Mouse (Mus musculus) gonadal fat pad, adult 2 months (tissue): ENCODE results near the gene Knstrn. TPM values are rescaled to one million over a fixed set of nuclear protein-coding genes. Genes with fewer than 3 reads are reported as not detected.

ENCODE experiments used
- DNase-seq: peaks from one replicate; pipeline ENCODE4 v3.0.0-alpha.2; 2012; ENCODE audit warnings: low read depth
- polyA plus RNA-seq: library from polyadenylated mRNA; depleted of rRNA; stranded (reverse); fragments of >200 nt; gene quantifications from 2 replicates; pipeline ENCODE4 v1.2.3, GENCODE M21; 2012

Knstrn gene
- polyA plus RNA-seq, 1 experiment: 2.0 TPM

DNA sequence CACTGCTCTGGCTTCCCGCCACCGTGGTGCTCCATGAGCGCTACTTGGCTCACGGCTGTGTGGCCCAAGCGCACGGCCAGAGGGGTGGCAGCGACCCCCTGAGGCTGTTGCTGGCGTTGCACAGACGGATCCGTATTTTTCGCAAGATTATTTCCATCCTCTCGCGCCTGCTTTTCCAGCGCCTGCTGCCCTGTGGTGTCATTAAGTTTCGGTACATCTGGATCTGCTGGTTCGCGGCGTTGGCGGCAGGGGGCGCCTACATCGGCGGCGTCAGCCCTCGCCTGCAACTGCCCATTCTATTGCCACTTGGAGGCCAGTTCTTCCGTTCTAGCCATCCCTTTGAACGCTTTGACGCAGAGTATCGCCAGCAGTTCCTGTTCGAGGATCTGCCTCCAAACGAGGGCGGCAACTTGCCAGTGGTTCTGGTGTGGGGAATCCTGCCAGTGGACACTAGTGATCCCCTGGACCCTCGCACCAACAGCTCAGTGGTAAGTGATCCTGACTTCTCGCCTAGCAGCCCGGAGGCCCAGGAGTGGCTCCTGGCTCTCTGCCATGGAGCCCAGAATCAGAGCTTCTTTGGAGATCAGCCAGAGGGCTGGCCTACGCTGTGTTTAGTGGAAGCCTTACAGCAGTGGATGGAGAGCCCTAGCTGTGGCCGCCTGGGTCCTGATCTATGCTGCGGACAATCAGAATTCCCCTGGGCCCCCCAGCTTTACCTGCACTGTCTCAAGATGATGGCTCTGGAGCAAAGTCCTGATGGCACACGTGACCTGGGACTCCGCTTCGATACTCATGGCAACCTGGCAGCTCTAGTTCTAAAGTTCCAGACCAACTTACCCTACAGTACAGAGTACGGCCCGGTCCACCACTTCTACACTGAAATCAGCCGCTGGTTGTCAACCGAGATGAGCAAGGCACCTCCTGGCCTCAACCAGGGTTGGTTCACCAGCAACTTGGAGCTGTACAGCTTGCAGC, 23.0 kb upstream of the Knstrn start:
- DNase-seq: no peak

DNA sequence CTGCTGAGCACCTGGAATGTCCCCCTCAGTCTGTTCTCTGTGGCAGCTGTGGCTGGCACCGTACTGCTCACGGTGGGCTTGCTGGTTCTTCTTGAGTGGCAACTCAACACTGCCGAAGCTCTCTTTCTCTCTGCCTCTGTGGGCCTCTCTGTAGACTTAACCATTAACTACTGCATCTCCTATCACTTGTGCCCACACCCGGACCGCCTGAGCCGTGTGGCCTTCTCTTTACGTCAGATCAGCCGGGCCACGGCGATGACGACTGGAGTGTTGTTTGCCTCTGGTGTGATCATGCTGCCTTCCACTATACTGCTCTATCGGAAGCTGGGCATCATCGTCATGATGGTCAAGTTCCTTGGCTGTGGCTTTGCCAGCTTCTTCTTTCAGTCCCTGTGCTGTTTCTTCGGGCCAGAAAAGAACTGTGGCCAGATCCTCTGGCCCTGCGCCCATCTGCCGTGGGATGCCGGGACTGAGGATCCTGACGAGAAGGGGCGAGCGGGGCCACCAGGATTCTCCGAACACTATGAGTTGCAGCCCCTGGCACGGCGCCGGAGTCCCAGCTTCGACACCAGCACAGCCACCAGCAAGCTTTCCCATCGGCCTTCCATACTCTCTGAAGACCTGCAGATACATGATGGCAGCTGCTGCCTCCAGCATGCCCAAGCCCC, 22.1 kb upstream of the Knstrn start:
- DNase-seq: no peak

- no peak for DNase-seq
Observed at GRCm38 (mm10) chr2:118792259-118792613, 21.6 kb upstream of the Knstrn start.

GRCm38 (mm10) chr2:118793636-118794035, 20.2 kb upstream of the Knstrn start:
- no peak for DNase-seq

- DNase-seq: no peak
Observed at GRCm38 (mm10) chr2:118802542-118803118, 11.2 kb upstream of the Knstrn start.

- no peak for DNase-seq
Observed at GRCm38 (mm10) chr2:118804474-118804873, 9.3 kb upstream of the Knstrn start.

DNA sequence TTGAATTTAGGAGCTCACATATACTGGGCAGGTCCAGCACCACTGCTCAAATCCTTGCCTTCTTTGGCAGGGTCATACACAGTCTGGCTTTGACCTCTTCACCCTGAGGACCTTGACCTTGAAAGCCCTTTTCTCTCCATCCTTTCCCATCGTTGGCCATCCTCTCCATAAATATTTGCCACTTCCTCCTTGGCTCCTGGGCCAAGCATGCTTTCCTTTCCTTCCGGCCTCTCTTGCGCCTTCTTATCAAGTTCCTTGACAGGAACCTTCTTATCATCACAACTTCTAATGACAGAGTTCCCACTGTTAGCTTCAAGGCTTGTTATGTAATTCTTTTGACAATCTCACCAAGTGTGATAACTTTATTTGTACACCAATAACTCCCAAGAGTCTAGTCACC, 8.7 kb upstream of the Knstrn start:
- DNase-seq: no peak

DNA sequence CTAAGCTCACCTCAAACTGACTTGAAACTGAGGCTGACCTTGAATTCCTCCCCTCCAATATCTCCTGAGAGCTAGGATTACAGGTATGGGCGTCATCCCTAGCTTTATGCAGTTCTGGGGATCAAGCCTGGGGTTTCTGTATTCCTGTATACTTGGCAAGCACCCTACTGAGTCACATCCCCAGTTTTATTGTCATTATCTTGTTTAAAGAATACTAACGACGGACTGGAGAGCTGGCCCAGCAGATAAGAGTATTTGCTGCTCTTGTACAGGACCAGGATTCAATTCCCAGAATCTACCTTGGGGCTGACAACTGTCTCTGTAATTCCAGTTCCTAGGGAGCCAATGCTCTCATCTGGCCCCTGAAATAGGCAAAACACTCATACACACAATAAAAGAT, 8.0 kb upstream of the Knstrn start:
- DNase-seq: no peak

- no peak for DNase-seq
Observed at GRCm38 (mm10) chr2:118806860-118807259, 6.9 kb upstream of the Knstrn start.

GRCm38 (mm10) chr2:118810861-118811260, 2.9 kb upstream of the Knstrn start:
- no peak for DNase-seq

DNA sequence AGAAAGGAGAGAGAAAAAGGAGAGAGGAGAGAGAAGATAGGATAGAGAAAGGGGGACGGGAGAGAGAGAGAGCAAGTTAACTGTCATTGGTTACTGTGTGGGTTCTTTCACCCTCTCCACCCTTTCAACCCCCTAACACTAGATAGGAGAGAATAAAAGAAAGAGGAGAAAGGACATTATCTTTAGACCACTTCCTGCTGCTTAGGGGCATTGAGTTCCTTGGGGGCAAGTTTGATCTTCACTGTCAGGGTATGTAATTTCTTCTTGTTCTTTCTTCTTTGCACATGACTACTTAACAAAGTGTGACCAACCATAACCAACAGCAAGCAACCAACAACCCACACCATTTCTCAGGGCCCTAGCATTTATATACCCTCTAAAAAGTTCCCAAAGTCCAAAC, 1.1 kb upstream of the Knstrn start:
- DNase-seq: no peak

DNA sequence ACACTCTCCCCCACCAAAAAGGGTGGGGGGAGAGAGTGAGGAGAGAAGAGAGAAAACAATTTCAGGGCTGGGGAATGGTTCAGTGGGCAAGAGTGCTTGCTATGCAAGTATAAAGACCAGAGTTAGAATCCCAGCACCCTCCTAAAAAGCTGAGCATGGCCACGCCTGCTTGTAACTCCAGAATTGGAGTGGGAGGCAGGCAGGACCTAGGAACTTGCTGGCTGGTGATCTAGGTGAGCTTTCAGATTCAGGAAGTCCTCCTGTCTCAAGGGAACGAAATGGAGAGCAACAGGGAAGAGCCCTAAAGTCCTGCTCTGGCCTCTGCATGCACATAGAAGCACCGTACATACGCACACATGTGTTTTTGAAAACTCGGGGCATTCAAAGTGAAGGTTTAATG, 9.0 kb downstream of the Knstrn start:
- no peak for DNase-seq

DNA sequence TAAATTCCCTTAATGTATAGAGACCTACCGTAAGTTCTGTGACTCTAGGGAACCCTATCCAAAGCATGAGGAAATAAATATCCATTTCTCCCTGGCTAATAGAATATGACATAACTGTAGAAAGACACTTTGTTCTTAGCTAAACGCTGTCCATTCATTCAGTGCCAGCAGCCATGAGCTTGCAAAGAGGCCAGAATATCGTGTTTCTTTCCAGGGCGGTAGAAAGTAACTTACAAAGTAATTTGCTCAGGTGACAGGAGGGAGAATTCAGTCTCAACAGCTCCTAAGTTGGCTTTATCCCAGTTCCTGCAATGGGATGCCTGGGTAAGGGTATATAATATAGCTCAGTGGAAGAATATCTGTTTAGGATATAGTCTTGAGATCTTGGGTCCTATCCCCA, 10.6 kb downstream of the Knstrn start:
- DNase-seq: no peak

DNA sequence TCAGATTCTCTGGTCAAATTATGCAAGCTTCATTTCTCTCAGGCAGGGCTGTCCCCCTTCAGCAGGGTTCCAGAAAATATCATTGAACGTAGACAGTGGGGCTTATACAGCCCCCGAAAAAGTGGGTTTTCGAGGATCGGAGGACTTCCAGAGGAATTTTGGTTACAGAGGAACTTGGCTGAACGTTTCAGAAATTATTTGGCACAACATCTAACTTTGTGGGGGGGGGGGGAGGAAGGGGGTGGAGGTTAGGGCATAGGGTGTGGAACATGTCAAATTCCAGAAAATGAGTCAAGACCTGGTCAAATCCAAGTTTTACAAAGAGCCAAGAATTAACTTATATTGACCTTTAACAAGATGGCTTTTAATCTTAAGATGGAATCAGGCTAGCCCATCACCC, 15.3 kb downstream of the Knstrn start:
- DNase-seq: no peak

DNA sequence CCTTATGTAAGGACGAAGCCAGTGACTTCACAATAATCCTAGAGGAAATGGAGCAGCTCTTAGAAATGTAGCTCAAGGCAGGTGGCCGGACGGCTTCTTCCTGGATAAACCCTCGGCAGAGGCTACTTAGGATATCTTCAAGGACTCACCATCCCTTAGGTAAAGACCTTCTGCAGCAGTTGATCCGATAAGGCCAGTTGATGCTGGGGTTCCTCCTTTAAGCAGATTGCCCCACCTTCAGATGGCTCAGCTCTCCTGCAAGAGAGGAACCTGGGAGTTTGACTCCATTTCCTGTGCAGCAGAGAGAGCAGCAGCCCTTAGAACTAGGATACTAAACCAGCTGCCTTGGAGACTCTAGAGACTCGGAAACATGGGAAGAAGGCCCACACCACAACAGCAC, 20.3 kb downstream of the Knstrn start:
- no peak for DNase-seq

GRCm38 (mm10) chr2:118835115-118835514, 21.3 kb downstream of the Knstrn start:
- peak; percentile 90 for DNase-seq

- DNase-seq: no peak
Observed at GRCm38 (mm10) chr2:118838330-118838729, 24.5 kb downstream of the Knstrn start.

- DNase-seq: no peak
Observed at GRCm38 (mm10) chr2:118841186-118841585, 27.4 kb downstream of the Knstrn start.

- DNase-seq: no peak
Observed at GRCm38 (mm10) chr2:118841774-118842173, 28.0 kb downstream of the Knstrn start.

DNA sequence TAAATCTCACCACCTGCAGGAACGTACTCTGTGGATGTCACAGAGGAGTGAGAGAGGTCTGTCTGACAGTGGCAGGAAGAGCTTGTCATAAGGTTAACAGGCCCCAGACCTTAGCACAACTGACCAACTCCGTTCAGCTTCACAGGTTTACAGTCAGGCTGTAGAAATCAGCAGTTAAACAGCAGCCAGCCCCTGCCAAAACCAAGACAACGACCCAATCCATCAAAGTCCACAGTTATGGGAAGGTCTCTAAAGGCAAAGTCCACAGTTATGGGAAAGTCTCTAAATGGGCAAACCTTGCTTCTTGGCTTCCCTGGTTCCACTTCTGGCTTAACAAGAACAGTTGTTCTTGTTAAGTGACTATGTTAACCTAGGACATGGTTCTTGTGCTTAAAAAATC, 30.6 kb downstream of the Knstrn start:
- DNase-seq: no peak

GRCm38 (mm10) chr2:118846246-118846645, 32.4 kb downstream of the Knstrn start:
- no peak for DNase-seq

- no peak for DNase-seq
Observed at GRCm38 (mm10) chr2:118851756-118852155, 38.0 kb downstream of the Knstrn start.
